Mouse (Mus musculus): Measurements from ENCODE around the gene Apopt1. TPM values are rescaled to one million over a fixed set of nuclear protein-coding genes. Genes with fewer than 3 reads are reported as not detected.

Gene Apopt1
- polyA plus RNA-seq, 1 experiment from 2014 or later = 55.4 TPM

- DNase-seq (ENCODE audit: low spot score) (no peak), ATAC-seq (replicated peaks; ENCODE audit: low FRiP score) (0 out of 2 replicates have a peak, but pooled peaks have one; percentile 22)
- H3K9ac ChIP-seq (ENCODE audit: low read length) = peak overlapping the region; percentile 52
- no peaks in the 10 kb centered on the region for H3K27me3 ChIP-seq (ENCODE audit: control insufficient read depth, insufficient read depth, low read length)
- H3K4me2 ChIP-seq (ENCODE audit: low read depth, low read length, severe bottlenecking) = no peak overlapping the region
- no peak overlapping the region for H3K4me3 ChIP-seq (ENCODE audit: low read depth, low read length)
- 34% methylated on average over 14 of the region's 14 CpGs for WGBS
- peaks cover 28% of the 10 kb centered on the region for H3K4me1 ChIP-seq (replicated peaks; ENCODE audit: control insufficient read depth, insufficient read depth, low read length)
- no peaks in the 10 kb centered on the region for H3K9me3 ChIP-seq (ENCODE audit: control insufficient read depth, low read length)
- peak overlapping the region; percentile 68; the same call in 1 of the 2 replicates for H3K27ac ChIP-seq (ENCODE audit: low read depth, low read length)
- H3K36me3 ChIP-seq (ENCODE audit: control insufficient read depth, insufficient read depth, low read length) = no peaks in the 10 kb centered on the region; the same call in 1 of the 2 replicates
These were observed 25.6 kb upstream of the Apopt1 start for GRCm38 (mm10) chr12:111687350-111688068.

GRCm38 (mm10) chr12:111688069-111688428 lies 25.0 kb upstream of the Apopt1 start:
- peak overlapping the region; percentile 68; the same call in 1 of the 2 replicates for H3K27ac ChIP-seq (ENCODE audit: low read depth, low read length)
- no peak overlapping the region for H3K4me3 ChIP-seq (ENCODE audit: low read depth, low read length)
- peaks cover 34% of the 10 kb centered on the region for H3K4me1 ChIP-seq (replicated peaks; ENCODE audit: control insufficient read depth, insufficient read depth, low read length)
- H3K9ac ChIP-seq (ENCODE audit: low read length) = peak overlapping the region; percentile 52; the same call in 1 of the 2 replicates
- DNase-seq (ENCODE audit: low spot score) (no peak), ATAC-seq (replicated peaks; ENCODE audit: low FRiP score) (no peak)
- H3K4me2 ChIP-seq (ENCODE audit: low read depth, low read length, severe bottlenecking) = no peak overlapping the region
- WGBS = 31% methylated on average over 2 of the region's 2 CpGs
- H3K36me3 ChIP-seq (ENCODE audit: control insufficient read depth, insufficient read depth, low read length) = no peaks in the 10 kb centered on the region; the same call in 1 of the 2 replicates
- H3K9me3 ChIP-seq (ENCODE audit: control insufficient read depth, low read length) = no peaks in the 10 kb centered on the region
- H3K27me3 ChIP-seq (ENCODE audit: control insufficient read depth, insufficient read depth, low read length) = no peaks in the 10 kb centered on the region

- no peak overlapping the region for H3K27ac ChIP-seq (ENCODE audit: low read depth, low read length)
- WGBS = 90% methylated on average over 11 of the region's 11 CpGs
- H3K4me2 ChIP-seq (ENCODE audit: low read depth, low read length, severe bottlenecking) = no peak overlapping the region
- ATAC-seq (replicated peaks; ENCODE audit: low FRiP score) = no peak
- H3K36me3 ChIP-seq (ENCODE audit: control insufficient read depth, insufficient read depth, low read length) = no peaks in the 10 kb centered on the region
- no peaks in the 10 kb centered on the region for H3K9me3 ChIP-seq (ENCODE audit: control insufficient read depth, low read length)
- no peaks in the 10 kb centered on the region for H3K27me3 ChIP-seq (ENCODE audit: control insufficient read depth, insufficient read depth, low read length)
- no peak for DNase-seq (ENCODE audit: low spot score)
- H3K9ac ChIP-seq (ENCODE audit: low read length) = no peak overlapping the region
- no peak overlapping the region for H3K4me3 ChIP-seq (ENCODE audit: low read depth, low read length)
- peaks cover 45% of the 10 kb centered on the region for H3K4me1 ChIP-seq (replicated peaks; ENCODE audit: control insufficient read depth, insufficient read depth, low read length)
These were observed 23.6 kb upstream of the Apopt1 start for GRCm38 (mm10) chr12:111689426-111689825.

GRCm38 (mm10) chr12:111691346-111691872 lies 21.7 kb upstream of the Apopt1 start:
- Histone ChIP-seq H3K4me2 (ENCODE audit: low read depth, low read length, severe bottlenecking) (no peak overlapping the region), H3K9ac (ENCODE audit: low read length) (peak overlapping the region; percentile 47), H3K27ac (ENCODE audit: low read depth, low read length) (peak overlapping the region; percentile 95), H3K9me3 (ENCODE audit: control insufficient read depth, low read length) (no peaks in the 10 kb centered on the region), H3K36me3 (ENCODE audit: control insufficient read depth, insufficient read depth, low read length) (no peaks in the 10 kb centered on the region), H3K4me3 (ENCODE audit: low read depth, low read length) (no peak overlapping the region), H3K27me3 (ENCODE audit: control insufficient read depth, insufficient read depth, low read length) (no peaks in the 10 kb centered on the region), H3K4me1 (replicated peaks; ENCODE audit: control insufficient read depth, insufficient read depth, low read length) (peaks cover 63% of the 10 kb centered on the region)
- 6% methylated on average over 5 of the region's 5 CpGs for WGBS
- ATAC-seq (replicated peaks; ENCODE audit: low FRiP score) (peak; percentile 19; the same call in 1 of the 2 replicates), DNase-seq (ENCODE audit: low spot score) (peak; percentile 78)

GRCm38 (mm10) chr12:111692899-111693298 lies 20.2 kb upstream of the Apopt1 start:
- Histone ChIP-seq H3K4me3 (ENCODE audit: low read depth, low read length) (no peak overlapping the region), H3K4me2 (ENCODE audit: low read depth, low read length, severe bottlenecking) (peak overlapping the region; percentile 40; the same call in 1 of the 2 replicates), H3K9me3 (ENCODE audit: control insufficient read depth, low read length) (no peaks in the 10 kb centered on the region), H3K36me3 (ENCODE audit: control insufficient read depth, insufficient read depth, low read length) (no peaks in the 10 kb centered on the region), H3K27me3 (ENCODE audit: control insufficient read depth, insufficient read depth, low read length) (no peaks in the 10 kb centered on the region), H3K4me1 (replicated peaks; ENCODE audit: control insufficient read depth, insufficient read depth, low read length) (peaks cover 56% of the 10 kb centered on the region), H3K9ac (ENCODE audit: low read length) (peak overlapping the region; percentile 58), H3K27ac (ENCODE audit: low read depth, low read length) (peak overlapping the region; percentile 95)
- ATAC-seq (replicated peaks; ENCODE audit: low FRiP score) = no peak
- WGBS = 73% methylated on average over 5 of the region's 5 CpGs
- no peak for DNase-seq (ENCODE audit: low spot score)

GRCm38 (mm10) chr12:111693341-111694270 lies 19.5 kb upstream of the Apopt1 start:
- peak overlapping the region; percentile 5; the same call in 1 of the 2 replicates for H3K4me3 ChIP-seq (ENCODE audit: low read depth, low read length)
- no peaks in the 10 kb centered on the region for H3K36me3 ChIP-seq (ENCODE audit: control insufficient read depth, insufficient read depth, low read length)
- WGBS = 10% methylated on average over 18 of the region's 18 CpGs

GRCm38 (mm10) chr12:111694271-111694781 lies 18.7 kb upstream of the Apopt1 start:
- DNase-seq (ENCODE audit: low spot score) (peak; percentile 78), ATAC-seq (replicated peaks; ENCODE audit: low FRiP score) (no peak; the same call in 1 of the 2 replicates)
- Histone ChIP-seq H3K36me3 (ENCODE audit: control insufficient read depth, insufficient read depth, low read length) (no peaks in the 10 kb centered on the region), H3K4me1 (replicated peaks; ENCODE audit: control insufficient read depth, insufficient read depth, low read length) (peaks cover 53% of the 10 kb centered on the region), H3K27ac (ENCODE audit: low read depth, low read length) (peak overlapping the region; percentile 95), H3K9me3 (ENCODE audit: control insufficient read depth, low read length) (no peaks in the 10 kb centered on the region), H3K27me3 (ENCODE audit: control insufficient read depth, insufficient read depth, low read length) (no peaks in the 10 kb centered on the region), H3K4me2 (ENCODE audit: low read depth, low read length, severe bottlenecking) (peak overlapping the region; percentile 40), H3K4me3 (ENCODE audit: low read depth, low read length) (peak overlapping the region; percentile 5; the same call in 1 of the 2 replicates), H3K9ac (ENCODE audit: low read length) (peak overlapping the region; percentile 58)
- WGBS = 1% methylated on average over 12 of the region's 12 CpGs

More at GRCm38 (mm10) chr12:111693341-111694270, 19.5 kb upstream of the Apopt1 start:
- peak overlapping the region; percentile 40 for H3K4me2 ChIP-seq (ENCODE audit: low read depth, low read length, severe bottlenecking)
- no peaks in the 10 kb centered on the region for H3K9me3 ChIP-seq (ENCODE audit: control insufficient read depth, low read length)
- peaks cover 53% of the 10 kb centered on the region for H3K4me1 ChIP-seq (replicated peaks; ENCODE audit: control insufficient read depth, insufficient read depth, low read length)
- DNase-seq (ENCODE audit: low spot score) = peak; percentile 94
- peak overlapping the region; percentile 95 for H3K27ac ChIP-seq (ENCODE audit: low read depth, low read length)
- peak overlapping the region; percentile 58 for H3K9ac ChIP-seq (ENCODE audit: low read length)
- no peaks in the 10 kb centered on the region for H3K27me3 ChIP-seq (ENCODE audit: control insufficient read depth, insufficient read depth, low read length)
- ATAC-seq (replicated peaks; ENCODE audit: low FRiP score) = peak; percentile 92

All from forebrain, embryonic 11.5 days (tissue).